Mouse (Mus musculus) heart, postnatal 36 days (tissue): ENCODE measurements at regions not wholly inside any gene's neighbourhood (a gene's known extent, or its start where the extent isn't known, plus 50 kb on each side); places are given as distances from the start of the nearest gene placed in this dataset.

Experiments used
- DNase-seq, 2 experiments: peaks; one replicate each; pipeline ENCODE4 v3.0.0; 2021 to 2022
- intact Hi-C: fragments of 180-260 bp; cut with DNase I; formaldehyde crosslinking; loops from one replicate; pipeline ENCODE4 v1.15.1; 2025

- intact Hi-C loops, result no loop called here
- no peak for DNase-seq
Measured at GRCm38 (mm10) chr1:45216272-45216671, 95.1 kb upstream of the Col3a1 start.
